Mouse (Mus musculus) hematopoietic stem cell, adult 5-6 weeks (primary cell): Measurements from ENCODE around the gene Msln. TPM values are rescaled to one million over a fixed set of nuclear protein-coding genes. Genes with fewer than 3 reads are reported as not detected.
"Not testable (repeated sequence)": the region's sequence is repeated elsewhere in the genome, so short reads cannot be mapped to it uniquely, and the experiment has no call there.

Experiments
- ATAC-seq, 2 experiments: fragments of 125-278 bp in 1 of 2; replicated peaks in 1 of 2; 2 replicates each; pipeline ENCODE4 v1.8.0; 2016 to 2017; ENCODE audit warnings: inconsistent platforms in 2 of 2, mild to moderate bottlenecking in 2 of 2, moderate number of reproducible peaks in 2 of 2, low read depth in 1 of 2, moderate TSS enrichment in 1 of 2; ENCODE audit not compliant: low FRiP score in 2 of 2, poor library complexity in 2 of 2, severe bottlenecking in 2 of 2, insufficient read depth in 1 of 2, low TSS enrichment in 1 of 2
- total RNA-seq: library from RNA; stranded (forward); fragments of 172-1452, 232-1000 nt; gene quantifications from 2 replicates; pipeline ENCODE4 v1.2.3, GENCODE M21; 2017

Gene Msln
- total RNA-seq, 1 experiment from 2014 or later = not detected

DNA sequence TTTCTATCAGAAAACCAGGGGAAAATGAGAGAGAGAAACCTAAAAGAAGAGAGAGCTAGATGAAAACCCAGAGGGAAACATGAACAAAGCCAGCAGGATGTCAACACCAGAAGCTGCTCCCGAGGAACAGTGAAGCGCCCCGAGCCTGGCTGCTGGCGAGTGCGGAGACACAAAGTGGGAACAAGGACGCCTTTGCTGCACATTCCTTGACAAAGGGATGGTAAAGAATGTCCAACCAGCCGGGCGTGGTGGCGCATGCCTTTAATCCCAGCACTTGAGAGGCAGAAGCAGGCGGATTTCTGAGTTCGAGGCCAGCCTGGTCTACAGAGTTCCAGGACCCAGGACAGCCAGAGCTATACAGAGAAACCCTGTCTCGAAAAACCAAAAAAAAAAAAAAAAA is 12.7 kb downstream of the Msln start:
- not testable (repeated sequence) for ATAC-seq

DNA sequence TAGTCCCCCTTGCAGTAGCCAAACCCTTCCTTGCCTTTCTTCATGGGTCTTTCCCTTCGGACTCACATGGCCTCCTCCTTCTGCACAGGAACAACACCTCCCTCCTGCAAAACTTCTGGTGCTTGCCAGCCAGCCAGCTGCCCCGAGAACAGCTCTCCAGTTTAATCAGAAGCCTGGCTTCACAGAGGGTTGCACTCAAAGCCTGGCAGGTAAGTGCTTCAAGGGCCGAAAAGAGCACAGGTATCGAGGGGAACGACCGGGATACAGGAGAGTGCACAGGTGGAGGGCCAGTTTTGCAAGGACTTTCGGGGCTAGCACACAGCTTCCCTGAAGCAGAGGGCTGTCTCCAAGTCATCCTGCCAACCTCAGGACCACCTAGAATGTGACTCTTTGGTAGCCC is 15.3 kb downstream of the Msln start:
- ATAC-seq = no peak

DNA sequence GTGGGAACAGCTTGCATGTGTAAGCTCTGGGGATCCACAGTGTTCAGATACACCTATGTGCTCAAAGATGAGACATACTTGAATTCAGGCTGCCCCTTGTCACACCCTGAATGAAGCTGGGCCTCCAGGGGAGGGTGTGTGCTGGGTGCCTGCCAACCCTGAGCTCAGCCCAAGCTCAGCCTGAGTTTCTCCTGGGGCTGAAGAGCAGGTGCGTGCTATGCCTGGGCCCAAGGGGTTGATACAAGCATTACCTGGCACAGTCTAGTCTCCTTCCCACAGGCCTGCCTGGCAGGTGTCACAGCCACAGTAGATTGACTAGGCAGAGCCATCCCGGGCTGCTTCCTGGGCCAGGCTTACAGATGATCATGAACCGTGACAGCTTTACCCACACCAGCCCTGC is 18.4 kb downstream of the Msln start, which contains the start of gene Mslnl:
Gene Mslnl, plus strand, starts transcription at position 298 of the 400 bp plus-strand sequence.
- ATAC-seq = no peak

DNA sequence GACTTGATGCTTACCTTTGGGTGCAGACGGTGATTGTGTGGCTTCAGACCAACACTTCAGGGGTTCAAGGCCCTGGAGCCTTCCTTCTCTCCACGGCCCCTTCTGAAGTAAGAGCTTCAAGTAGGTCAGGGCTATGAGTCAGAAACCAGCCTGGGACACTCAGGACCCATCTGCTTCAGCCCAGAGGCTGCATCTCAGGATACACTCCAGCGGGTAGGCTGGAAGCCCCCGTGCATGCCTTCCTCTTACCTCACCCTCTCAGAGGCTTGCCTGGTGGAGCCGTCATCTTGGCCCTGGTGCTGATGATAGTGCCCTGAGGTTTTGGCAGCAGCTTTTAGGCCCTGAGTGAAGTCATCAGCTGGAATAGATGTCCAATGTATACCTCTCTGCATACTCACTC is 18.9 kb downstream of the Msln start:
- no peak for ATAC-seq

DNA sequence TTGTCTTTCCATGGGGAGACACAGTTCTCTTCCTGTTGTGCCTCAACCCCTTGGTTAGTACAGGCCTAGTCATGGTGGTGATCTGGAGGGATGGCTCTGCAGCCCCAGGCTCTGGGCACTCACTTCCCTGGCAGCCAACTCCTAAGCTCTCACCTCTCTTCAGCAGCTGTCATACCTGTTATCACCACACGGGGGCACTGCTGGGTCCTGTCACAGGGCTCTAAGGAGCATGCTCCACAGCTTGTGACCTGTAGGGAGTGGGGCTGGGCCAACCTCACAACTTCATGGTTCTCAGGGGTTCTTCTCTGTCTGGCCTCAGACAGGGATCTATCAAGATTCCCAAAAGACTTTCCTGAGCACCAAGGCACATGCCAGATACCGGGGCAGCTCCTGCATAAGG is 22.1 kb downstream of the Msln start:
- ATAC-seq = peak; percentile 22 to 48; a peak in 2 of 4 replicates

DNA sequence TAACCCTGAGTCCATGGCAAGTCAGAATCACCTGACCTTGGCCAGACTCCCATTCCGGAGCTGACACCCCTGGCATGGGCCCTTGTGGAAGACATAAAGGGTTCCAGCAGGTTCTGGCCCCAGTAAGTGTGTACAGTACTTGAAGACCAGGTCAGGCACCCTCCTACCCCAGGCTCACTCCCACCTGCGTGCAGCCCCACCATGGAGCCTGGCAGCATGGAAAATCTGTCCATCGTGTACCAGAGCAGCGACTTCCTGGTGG is 26.2 kb downstream of the Msln start:
- ATAC-seq = no peak

DNA sequence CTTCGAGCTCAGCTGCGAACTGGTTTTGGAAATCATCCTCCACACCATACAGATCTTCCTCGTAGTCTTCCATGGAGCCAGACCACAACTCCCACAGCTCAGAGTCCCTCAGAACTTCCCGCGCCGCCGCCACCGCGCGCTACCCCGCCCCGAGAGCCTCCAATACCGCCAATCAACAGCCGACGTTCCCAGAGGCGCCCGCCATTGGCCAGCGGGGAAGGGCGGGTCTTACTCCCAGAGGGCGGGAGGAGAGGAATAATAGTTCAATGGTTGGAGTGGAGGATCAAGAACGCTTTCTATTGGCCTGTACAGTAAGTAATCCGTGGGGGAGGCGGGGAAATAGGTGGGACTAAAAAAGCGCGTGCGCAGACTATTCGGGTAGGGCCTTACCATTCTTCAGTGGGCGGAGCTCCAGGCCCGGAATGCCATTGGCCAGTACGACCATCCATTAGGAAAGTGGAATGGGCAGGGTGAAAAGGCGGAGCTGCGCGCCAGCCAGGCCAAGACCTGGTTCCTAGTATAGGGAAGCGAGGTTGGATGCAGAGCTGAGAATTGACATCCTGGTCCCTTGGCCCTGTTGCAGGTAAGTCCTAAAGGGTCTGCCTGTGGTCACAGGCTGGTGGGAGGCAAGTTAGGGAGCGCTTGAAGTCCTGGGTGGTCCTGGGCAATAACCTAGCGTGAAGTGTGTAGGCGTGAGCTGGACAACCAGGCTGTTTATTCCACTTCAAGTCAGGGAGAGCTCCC is 26.7 kb downstream of the Msln start, which contains the start of the genes Chtf18 and Rpusd1:
Gene Chtf18, minus strand, starts transcription at position 155 of the 744 bp plus-strand sequence.
Gene Rpusd1, plus strand, starts transcription at position 406 of the 744 bp plus-strand sequence.
- ATAC-seq = peak; percentile 95 to 96

DNA sequence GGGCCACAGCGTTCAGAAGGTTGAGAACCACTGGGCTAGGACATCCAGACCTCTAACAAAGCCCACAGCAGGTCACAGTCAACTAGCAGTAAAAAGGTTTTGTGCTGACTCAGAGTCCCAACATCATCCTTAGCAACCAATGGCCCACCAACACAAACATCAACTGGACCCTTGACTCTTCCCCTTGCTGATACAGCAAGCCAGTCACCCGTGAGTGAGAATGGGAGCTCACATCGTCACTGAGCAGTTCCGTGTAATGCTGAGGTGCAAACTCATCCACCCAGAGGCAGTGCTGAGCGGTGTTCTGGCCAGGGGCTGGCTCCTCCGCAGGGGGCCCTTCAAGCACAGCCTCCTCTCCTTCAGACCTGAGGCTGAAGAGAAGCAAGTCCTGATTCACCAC is 28.9 kb downstream of the Msln start:
- ATAC-seq = no peak

DNA sequence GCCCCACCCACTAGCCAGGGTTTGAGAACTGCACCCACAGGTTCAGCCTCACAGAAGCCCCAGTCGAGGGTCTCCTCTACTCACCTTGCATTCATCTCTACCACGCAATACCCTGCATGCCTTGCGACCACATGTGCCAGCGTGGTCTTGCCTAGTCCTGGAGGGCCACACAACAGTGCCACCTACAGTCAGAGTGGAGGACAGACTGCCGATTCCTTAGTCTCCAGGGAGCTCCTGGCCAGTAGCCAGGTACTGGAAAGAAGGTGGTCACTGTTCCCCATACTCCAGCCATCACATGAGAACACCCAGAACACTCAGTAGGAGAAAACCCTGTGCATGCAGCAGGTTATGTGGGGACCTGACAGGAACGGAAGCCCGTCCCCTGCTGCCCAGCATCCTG is 30.3 kb downstream of the Msln start:
- ATAC-seq = no peak

DNA sequence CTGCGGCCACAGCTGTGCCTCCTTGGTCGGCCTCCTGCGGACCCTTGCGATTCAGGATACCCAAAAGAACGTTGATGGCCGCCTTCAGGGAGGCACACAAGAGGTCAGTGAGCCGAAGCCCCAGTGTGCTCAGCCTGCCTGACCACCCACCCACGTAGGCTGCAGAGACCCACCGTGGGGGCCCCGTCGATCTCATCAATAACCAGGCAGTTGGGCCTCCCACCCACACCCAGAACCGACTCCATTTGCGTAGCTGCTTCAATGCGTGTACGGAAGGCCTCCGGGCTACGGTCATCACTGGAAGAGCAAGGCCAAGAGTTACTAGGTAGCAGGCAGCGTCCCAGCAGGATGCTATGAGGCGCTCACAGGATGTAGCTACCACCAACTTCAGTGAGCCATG is 30.7 kb downstream of the Msln start:
- ATAC-seq = no peak

DNA sequence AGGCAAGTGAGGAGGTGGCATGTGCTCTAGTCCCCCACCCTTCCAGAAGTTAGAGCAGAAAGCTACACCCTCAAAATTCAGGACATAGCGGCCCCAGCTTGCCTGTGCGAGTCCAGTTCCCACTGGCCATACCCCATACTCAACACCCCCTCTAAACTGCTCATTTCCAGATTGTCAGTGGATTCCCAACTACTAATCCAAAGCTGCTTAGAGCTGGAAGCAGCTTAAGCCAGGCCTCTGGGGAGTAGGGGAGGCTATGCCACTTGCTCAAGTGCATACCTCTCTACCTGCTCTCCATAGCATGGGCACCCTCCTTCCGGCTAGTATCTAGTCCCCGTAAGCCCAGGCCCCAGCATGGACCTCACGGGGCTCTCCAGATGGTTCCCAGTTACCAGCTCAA is 32.7 kb downstream of the Msln start:
- ATAC-seq = no peak

DNA sequence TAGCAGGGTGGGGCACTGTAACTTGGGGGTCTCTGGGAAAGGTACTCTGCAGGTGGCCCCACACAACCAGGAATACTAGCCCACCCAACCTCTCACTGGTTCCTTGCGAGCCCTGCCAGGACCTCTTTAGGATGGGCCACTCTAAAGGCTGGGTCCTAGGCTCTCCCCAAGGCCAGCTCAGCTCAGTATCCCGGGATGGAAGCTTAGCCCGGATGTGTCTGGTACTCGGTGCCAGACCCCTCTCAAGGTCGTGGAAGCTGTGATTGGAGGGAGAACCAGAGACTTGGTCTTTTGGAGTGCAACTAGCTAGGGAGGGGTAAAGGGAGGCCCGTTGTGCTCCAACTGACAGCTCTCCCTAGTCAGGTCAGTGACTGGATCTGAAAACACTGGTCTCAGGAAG is 36.5 kb downstream of the Msln start:
- ATAC-seq = no peak

DNA sequence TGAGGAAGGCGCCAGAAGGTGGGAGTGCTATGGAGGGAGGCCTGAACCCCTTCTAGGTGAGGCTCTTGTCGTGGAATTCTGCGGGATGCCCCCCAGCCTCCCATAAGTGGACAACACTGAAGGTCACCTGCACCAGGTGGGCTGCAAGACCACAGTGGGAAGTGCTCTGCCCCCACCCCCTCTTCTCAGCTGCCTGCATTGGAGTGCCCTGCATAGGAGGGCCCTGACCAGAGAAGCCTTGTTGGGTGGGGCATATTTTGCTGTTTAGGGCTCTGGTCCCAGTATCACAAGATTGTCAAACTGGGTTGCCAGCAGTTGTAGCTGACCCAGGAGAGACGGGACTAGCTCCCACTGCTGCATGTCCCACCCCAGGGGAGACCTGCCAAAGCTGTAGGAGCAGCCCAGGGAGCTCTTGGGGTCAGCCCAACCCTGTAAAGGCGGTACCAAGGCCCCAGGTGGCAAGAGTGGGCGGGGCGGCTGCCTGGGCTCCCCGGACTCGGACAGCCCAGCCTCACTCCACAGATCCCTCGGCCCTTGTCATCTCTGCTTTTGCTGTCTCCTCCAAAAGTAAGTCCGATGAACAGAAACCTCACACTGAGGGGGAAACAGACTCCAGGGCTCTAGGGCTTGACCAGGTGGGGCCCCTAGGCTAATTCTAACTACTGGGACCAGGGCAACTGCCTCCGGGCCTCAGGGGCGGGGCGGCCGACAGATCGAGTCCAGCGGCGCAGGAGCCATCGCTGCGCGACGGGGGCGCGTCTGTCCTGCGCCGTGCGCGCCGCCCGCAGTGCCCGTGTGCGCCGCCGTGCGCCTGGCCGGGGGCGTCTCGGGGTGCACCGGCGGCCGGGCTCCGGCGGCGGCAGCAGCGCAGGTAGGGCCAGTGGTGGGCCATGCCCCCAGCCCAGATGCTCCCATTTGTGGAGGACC is 37.2 kb downstream of the Msln start, which contains the start of gene Gng13:
Gene Gng13, plus strand, starts transcription at position 461 of the 927 bp plus-strand sequence.
- no peak for ATAC-seq

DNA sequence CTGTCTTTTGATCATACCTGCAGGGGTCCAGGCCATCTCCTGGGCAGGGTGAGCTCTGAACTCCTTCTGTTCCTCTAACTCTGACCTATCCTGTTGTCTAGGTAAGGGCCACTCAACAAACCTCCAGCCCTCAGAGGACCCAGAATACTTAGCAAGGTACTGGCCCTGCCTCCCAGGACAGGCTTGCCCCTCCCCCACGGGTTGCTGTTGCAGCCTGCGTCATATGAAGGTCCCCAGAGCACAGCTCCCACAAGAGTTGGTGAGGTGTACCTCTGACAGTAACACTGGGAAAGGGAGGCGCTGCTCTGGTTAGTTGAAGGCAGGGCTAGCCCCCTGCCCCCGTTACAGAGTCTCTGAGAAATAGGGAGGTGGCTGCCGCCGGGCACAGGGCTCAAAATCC is 38.0 kb downstream of the Msln start:
- ATAC-seq = no peak

DNA sequence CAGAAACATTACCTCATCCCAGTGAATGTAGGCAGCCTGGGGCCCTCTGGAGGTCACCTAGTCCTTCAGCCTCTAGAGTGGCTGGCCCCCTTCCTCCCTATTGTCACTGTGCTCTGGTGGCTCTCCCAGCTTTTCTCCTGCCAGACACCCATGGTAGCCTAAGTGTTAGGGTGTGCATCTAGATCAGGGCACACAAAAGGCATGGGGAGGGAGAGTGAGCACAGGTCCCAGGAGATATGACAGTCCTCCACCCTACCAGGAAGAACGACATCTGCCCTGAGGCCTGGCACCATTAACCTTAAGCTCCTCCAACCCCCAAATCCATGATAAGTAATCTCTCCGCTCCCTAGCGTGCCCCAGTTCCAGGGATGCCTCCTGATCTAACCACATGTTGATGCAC is 38.6 kb downstream of the Msln start:
- no peak for ATAC-seq

DNA sequence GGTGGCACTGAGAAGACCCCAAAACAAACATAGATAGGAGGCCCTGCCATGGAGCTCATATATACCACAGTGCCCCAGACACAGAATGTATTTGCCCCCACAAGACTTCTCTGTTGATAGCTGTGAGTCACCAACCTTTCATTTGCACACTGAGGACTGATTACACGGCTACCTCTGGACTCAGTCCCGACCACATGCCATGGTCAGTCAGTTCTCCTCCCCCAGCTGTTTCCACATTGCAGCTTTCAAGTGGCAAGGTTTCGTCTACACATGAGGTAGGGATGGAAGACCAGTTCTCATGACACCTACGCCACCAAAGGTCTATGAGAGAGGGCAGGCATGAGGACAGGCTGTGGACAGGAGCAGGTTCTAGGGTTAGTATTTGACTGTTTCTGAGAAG is 43.0 kb downstream of the Msln start:
- ATAC-seq = no peak

DNA sequence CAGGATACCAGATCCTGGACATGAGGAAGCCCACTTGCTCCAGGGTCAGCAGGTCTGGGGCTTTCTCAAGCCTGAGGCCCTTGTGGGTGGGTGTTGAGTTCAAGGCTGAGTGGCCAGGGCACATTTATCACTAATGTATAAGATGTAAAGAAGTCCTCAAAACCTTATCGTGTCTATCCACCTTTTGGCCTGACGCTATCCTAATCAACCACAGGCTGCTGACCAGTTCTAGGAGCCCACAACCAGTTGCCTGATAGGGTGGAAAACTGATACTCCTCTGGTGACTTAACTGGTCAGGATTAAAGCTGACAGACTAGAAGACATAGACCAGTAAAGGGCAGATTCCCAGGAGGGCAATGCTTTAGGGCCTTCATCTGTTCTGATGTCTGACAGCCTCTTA is 44.2 kb downstream of the Msln start:
- ATAC-seq = no peak

DNA sequence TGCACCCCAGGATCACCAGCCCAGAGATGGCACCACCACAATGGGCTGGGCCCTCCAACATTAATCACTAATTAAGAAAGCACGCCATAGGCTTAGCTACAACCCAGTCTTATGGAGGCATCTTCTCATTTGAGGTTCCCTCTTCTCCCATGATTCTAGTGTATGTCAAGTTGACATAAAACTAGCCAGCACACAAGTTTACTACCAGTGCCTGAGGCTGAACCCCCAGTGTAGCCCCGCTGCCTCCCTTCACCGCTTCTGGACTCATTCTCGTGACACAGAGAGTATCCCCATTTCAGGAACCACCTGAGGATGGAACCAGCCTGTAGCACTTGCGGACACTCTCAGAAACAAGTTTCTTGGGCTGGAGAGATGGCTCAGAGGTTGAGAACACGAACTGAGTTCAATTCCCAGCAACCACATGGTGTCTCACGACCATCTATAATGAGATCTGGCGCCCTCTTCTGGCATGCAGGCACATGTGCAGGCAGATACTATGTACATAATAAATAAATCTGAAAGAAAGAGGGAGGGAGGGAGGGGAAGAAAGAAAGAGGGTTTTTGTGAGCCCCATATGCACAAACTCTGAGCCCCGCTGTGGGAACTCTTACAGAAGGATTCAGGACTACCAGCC is 53.2 kb downstream of the Msln start:
- no peak for ATAC-seq
